Mouse (Mus musculus) right cerebral cortex, postnatal 25 days (tissue): ENCODE measurements around the gene Dnah2.

Experiments
- DNase-seq: peaks from one replicate; pipeline ENCODE4 v3.0.0; 2022

Dnah2 gene

DNA sequence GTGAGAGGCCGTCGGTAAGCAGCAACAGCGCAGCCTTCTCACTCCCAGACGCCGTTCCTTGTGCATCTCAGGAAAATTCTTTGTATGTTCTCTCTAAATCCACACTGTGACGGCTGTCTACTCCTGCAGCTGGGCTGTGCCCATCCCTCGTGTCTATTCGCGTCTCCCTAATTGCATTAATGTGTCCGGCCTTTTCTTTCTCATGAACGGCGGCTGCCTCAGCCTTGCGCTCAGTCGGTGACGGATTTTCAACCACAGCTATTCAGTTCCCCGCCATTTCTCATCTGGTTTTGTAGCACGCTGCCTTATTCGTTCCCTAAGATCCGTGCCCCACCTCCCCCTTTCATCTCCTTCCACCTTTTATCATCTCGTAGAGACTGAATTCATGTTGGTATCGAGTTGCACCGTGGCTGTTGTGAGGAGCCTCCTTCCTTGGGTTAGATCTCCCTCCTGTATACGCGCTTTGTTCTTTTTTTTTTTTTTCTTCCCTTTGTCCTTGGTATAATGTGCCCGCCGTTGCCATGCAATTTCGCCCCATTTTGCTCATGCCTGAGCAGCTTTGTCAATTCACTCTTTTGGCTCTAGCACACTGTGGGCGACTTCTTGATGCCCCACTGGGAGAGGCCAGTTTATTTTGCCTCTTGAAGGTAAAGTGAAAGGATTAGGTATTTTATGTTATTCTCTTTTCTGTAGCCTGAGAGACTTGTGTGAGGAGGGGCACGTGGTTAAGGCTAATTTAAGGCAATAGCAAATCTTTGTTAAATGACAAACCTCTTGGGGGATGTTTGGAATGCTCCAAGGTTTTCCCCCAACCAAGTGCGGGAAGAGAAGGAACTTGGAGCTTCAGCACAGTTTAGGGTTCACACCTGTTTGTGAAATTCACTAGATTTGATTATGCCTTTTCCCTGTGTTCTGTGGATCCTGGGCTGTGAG, 21.5 kb downstream of the Dnah2 start:
- DNase-seq: no peak

DNA sequence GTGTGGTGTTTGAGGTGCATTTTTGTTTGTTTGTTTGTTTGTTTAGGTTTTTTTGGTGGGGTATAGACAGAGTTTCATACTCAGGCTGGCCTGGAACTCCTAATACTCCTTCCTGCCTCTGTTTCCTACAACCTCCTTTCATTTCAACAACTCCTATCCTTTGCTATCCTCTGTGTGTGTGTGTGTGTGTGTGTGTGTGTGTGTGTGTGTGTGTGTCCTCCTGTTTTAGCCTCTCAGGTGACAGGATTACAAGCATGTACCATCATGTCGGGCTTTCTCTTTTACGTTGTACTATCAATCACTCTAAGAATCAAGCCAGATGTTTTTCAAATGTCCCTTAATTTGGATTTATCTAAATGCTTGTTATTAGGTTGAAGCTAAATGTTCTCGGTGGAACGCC, 22.3 kb downstream of the Dnah2 start:
- no peak for DNase-seq

DNA sequence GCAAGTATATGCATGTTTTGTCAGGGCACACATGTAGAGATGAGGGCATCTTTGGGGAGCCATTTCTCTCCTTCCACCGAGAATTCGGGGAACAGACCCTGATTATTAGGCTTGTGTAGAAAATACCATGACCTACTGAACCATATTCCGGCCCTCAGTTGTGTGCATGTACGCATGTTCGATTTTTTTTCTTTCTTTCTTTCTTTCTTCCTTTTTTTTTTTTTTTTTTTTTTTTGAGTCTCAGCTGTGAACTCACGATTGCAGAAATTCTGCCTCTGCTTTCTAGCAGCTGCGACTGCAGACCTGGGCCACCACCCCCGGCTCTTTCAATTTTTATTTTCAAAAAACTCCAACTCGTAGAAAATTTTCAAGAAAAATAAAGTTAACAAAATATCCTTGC, 23.2 kb downstream of the Dnah2 start:
- no peak for DNase-seq

DNA sequence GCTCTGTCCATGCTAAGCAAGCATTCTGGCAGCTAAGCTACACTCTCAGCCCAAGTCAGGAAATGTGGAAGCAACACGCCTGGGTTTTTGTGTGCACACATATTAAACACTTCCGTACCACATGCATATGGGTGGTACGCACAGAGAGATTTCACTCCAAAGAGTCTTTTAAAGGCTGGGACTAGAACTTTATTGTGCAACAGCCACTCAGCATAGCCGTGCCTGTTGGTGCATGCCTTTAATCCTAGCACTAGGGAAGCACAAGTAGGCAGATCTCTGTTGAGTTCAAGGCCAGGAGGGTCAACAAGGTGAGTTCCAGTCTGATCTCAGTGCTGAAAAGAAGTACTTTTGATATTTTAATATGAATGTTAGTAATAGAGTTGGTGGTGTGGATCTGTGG, 25.3 kb downstream of the Dnah2 start:
- no peak for DNase-seq

DNA sequence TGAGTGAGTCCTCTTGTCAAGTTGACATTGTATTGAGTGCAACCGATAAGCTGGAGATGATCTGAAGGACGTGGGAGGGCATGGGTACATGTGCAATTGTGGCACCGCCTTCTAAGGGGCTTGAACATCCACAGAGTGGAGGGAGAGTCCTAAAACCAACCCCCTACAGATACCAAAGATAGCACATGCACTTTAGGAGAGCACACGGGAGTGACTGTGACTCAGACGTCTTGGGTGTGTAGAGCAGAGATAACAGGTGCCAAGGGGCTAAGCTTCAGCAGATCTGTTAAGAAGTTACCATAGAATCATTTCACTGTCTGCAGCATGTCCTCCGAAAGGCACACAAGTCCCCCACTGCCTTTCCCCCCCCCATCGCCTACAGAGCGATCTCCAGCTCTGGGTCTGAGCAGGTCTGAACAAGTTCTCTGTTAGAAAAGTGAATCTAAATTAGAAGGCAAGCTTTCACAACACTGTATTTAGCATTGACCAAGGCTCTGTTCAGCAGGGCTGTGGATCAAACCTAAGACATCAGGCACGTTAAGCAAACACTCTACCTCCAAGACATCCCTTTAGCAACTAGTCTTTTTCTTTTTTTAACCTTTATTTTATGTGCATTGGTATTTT, 27.3 kb downstream of the Dnah2 start:
- no peak for DNase-seq

DNA sequence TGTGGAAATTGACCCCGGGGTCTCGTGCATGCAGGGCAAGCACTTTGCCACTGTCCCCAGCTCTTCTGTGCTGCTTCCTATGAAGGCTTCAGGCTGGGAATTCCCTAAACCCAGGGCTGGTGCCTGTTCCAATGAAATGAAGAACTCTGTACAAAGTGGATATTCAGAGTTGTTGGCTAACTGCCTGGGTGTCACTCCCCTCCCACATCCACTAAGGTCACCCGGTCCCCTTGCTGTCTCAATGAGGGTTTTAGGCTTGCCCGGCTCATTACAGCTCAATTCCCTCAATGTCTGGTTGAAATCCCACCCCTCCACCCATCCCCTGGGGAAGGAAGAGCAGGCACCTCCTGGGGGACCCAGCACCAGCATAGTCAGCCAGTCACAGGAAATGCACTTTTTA, 28.9 kb downstream of the Dnah2 start:
- no peak for DNase-seq

DNA sequence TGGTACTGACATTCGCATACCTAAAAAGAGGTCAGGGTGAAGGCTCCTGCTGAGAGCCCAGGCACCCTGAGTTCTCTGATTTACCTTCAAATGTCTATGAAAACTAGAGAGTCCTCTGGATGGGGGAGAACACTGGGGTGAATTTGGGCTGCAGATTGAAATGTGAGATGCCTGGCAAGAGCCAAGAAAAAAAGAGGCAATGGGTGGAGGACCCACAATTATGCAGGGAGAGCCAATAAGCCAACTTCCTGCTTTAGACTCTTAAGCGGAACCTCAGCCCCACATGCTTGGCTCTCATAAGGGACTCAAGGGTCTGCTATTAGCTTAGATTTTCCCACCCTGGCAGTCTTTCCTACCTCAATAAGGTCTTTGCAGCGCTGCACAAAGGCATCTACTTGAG, 32.2 kb downstream of the Dnah2 start:
- no peak for DNase-seq

DNA sequence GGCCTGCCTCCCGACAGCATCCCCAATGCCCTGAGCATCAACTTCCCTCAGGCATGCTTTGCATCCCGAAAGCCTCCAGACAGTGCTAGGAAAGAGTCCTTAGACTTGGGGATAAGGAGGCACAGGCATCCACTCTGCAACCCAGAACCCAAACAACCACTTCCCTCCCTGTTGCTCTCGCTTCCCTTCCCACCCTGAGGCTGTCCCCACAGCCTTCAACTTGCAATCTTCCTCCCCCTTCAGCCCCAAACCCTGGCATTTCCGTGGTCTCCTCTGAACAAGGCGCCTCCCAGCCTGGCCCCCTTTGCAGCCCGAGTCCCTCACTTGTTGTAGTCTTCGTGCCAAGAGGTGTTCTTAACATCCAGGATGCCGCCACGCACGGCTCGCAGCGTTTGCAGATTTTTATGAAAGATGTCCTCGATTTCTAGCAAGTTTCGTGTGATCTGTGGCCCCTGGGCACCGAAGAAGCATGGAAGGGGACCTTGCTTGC, 32.7 kb downstream of the Dnah2 start:
- no peak for DNase-seq

DNA sequence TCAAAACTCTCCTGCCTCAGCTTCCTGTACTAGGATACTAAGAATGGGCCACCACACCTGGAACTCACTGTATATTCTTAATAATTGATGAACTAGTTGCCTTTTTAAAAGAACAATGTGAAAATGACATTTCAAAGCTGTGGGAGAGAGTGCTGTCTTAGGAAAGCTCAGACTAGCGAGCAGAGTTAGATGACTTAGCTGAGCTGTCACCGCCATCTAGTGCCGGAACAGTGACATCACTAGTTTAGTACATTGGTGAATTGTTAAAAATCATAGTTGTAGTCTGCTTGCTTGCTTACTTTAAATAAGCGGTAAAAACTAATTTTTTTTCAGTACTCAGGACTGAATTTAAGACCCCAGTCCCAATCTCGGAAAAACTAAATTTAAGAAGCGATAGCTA, 35.1 kb downstream of the Dnah2 start:
- DNase-seq: peak; percentile 41

DNA sequence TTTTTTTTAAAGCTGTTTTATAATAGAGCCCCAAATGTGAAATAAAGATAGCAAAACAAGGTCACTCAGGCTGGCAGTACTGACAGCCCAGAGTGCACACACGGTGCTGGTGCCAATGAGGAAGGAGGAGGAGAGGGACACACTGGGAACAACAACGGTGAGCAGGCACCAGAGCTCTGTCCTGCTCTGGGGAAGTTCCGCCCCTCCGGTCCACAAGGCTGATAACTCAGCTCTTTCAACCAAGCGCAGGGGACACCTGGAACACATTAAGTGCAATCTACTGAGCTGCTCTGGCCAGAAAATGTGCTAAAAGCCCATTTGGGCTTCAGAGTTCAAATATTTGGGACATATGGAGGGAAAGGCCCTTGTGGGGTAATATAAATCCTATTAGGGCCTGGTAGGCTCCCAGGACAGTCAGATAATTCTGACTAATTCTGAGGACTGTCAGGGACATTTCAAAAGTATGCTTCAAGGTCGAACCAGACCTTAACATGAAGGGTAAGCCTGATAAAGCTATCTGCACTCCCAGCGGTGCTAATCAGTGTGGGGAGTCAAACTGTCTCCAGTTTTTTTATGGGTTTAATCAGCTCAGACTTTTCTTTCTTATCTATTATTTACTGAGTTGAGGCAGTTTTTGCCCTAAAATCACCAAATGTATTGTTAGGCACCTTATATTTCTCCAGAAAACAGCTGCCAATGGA, 38.0 kb downstream of the Dnah2 start:
- DNase-seq: no peak

DNA sequence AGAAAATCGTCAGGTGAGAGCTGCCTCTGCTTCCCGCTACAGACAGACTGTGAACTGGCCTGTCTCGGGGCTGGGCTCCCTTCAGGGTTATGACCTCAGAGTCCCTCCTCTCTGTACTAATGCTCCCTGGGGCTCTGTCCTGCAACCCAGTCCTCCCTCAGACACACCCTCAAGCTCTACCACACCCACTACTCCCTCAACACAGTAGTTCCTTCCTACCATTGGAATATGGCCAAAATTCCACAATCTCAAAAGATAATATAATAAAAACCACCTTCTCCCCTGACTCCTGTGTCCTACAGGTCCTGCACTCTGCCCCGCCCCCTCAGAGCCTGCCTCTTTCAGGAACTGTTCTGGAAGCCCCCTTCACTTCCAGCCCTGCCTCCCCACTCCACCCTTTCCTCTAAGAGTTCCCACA, 45.0 kb downstream of the Dnah2 start:
- DNase-seq: no peak

DNA sequence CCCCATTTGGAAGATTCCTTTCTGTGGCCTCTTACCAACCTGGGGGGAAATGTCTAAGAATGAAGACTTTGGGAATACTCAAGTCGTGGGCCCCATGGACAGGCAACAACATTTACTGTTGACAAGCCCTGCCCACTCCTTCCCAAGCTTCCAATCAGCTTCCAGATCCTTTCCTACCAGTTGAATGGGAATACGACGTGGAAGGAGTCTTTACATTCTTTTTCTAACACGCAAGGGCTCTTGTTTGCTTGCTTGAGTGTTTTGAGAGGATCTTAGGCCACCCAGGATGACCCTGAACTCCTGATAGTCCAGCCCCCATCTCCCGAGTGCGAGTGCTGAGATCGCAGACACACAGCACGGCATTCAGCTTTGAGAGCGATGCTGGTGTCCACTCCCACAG, 47.4 kb downstream of the Dnah2 start:
- DNase-seq: no peak

DNA sequence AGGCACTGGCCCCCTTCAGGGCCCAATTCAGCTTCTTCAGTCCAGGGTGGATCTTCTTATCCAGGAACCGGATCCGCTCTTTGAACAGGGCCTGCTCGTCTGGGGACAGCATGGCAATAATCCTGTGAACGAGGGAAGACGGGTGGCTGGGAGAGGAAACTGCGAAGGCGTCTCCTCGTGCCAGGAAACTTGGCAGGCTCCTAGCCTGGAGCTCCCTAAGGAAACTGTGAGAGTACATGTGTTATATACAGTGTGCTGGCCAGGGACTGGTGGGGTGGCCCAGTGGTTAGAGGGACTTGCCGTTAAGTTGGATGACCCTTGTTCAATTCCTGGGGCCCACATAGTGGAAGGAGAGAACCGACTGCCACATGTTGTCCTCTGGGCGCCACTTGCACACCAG, 49.8 kb downstream of the Dnah2 start:
- DNase-seq: peak; percentile 31

DNA sequence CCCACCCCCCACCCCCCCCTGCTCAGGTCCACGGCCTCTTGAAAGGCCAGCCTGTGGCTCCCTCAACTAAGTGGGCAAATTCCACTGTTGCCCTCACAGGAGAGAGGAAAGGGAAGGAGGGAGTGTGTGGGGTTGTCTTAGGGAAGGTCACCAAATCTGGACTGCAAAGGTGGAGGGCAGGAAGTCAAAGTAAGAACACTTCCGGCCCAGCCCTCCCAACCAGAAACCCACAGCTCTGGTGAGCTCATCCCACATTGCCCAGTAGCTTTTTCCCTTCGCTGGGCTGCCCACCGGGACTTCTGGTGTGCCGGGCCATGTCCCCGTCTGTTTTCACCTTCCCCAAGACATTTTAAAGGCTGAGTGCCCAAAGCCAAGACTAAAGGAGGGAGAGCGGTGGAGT, 57.2 kb downstream of the Dnah2 start:
- no peak for DNase-seq

DNA sequence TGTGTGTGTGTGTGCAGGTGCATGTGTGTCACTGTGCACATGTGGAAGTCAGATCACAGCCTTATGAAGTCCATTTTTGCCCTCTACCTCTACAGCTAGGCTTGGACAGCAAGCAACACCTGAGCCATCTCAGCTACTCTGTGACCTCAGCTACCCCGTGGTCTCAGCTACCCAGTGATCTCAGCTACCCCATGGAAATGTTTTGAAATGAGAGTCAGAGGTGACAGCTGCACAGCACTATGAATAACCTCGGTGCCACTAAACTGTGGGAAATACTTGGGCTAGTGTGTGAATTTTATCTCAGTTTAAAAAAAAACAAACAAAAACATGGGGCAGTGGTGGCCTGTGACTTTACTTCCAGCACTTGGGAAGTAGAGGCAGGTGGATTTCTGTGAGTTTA, 58.0 kb downstream of the Dnah2 start:
- DNase-seq: no peak

DNA sequence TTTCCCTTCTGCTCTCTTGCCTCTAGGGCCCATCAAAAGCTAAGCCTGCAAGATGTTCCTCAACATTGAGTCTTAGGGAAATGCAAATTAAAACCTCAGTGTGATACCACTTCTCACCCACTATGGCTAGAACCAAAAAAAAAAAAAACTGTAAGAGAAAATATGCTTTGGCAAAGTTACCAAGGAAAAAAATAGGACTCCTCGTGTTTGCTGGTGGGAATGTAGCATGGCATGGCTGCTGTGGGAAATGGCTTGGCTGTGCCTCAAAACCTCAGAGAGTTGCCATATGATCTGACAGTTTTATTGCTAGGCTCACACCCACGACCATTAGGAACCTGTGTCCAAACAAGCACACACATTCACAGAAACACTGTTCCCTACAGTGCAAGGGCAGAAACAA, 61.4 kb downstream of the Dnah2 start:
- no peak for DNase-seq

DNA sequence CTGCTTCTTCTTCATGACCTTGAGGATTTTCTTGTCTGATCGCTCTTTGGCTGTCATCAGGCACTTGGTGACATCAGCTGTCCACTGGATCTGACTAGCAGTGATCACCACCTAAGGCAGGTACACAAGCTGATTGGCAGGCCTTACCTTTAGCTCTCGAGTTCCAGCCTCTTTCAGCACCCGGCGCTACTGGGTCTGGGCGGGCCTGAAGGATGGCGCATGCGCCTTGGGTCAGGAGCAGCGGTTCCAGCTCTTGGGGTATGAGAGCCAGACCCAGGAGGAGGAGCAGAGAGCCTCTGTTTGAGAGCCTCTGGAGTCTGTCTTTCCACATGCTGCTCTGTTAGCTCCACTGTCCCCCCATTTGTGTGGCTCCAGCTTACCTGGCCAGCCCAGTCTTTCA, 71.3 kb downstream of the Dnah2 start:
- DNase-seq: no peak

DNA sequence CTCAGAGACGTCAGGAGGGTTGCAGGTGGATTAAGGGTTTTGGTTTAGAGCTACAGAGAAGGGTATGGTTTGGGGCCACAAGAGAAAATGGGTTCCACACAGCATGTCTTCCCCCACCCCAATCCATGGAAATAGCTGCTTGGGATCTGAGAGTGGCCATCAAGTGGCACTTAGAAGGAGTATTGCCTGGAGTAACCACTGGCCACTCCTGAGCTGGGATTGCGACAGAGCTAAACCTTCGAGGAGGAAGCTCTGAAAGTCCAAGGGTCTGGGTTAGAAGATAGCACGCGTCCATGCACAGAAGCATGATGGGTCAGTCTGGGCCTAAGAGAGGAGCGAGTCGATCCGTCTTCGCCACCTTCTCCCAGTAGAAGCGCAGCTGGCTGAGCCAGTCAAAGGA, 72.1 kb downstream of the Dnah2 start:
- DNase-seq: no peak

DNA sequence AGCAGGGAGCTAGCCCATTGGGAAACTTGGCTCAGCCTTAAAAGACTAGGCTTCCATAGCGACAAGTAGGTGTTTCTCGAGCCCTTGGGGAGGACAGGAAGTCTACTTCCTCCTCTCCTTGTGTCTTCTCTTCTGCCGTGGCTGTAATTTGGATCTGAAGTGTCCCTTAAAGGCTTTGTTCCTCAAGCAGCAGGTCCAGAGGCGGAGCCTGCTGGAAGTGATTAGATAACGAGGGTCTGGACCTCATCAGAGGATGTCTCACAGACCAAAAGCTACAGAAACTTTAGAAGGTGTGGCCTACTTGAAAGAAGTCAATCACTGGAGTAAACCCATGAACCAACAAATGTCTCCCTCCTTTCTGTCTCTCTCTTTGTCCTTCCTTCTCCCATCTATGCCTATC, 74.2 kb downstream of the Dnah2 start:
- DNase-seq: no peak

DNA sequence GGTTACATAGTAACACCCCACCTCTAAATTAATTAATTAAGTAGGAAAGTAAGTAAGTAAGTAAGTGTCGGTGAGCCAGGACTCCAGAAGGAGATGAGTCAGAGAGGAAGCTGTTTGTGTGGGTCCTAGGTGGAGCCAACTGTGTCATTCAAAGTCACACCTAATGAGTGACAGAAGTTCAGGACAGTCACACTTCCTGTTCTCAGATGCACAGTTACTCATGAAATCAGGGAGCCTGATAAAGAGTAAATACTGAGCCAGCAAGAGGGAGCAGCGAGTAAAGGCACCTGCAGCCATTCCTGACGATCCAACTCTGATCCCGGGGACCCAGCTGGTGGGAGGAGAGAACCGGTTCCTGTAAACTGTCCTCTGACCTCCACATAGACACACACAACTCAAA, 76.2 kb downstream of the Dnah2 start:
- no peak for DNase-seq

DNA sequence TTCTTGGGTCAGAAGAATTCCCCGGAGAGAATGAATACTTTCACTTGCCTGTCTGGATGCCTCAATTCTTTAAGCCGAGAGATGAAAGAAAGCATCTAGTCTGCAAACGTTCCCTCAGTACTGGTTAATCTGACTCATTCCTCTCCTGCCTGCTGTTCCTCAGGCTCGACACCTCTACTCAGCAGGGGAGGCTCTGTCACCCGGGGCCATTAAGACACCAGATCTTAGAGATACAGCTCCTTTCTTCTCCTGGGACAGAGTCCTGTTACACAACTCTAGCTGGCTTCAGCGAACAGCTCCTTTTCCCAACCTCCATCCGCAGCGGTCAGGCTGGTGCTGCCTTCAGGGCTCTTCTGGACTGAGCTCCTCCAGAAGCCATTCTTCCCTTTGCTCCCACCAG, 77.4 kb downstream of the Dnah2 start:
- DNase-seq: no peak

DNA sequence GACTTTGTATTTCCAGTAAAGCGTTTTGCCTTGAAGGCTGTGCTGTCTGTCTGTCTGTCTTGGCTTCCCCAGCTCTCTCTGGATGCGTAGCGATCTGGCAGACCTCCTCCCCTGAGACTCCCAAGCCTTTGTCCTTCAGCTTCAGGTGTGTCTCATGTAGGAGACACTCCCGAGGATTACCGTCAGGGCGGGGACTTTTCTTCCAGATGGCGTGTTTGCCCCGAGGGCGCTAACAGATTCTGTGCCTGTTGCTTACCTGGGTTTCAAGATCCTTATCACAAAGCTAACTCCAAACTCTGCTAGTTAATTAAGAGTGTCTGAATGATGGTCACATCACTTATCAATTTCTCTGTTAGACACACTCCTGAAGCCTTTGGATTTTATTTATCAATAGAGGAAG, 79.6 kb downstream of the Dnah2 start:
- DNase-seq: no peak

DNA sequence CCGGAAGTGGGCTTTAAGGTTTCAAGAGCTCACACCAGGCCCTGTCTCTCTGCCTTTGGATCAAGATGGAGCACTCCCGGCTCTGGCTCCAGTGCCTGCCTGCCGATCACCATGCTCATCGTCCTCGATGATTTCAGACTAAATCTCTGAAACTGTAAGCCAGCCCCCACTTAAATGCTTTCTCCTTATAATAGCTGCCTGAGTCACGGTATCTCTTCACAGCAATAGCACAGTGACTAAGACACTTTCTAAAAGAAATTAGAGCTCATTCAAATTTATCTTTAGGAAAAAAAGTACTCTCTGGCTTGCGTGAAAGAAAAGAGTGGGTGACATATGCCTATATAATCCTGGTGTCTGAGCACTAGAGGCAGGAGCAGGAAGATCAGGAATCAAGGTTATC, 84.9 kb downstream of the Dnah2 start:
- no peak for DNase-seq

DNA sequence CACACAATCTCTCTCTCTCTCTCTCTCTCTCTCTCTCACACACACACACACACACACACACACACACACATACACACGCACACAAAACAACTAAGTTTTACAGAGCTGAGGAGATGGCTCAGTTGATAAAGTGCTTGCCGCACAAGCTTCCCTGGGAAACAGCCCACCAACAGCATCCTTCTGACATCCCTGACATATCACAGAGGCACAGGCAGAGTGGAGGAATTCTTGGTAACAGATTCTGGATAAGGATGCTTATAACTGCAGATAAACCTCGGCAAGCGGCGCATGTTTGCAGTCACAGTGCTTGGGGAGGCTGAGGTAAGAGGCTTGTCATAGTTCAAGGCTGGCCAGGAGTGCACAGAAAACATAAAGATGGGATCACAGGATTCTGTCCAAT, 87.3 kb downstream of the Dnah2 start:
- DNase-seq: no peak
